Mouse (Mus musculus) heart, embryonic 16.5 days (tissue): ENCODE measurements around the gene Ube2t. TPM values are rescaled to one million over a fixed set of nuclear protein-coding genes. Genes with fewer than 3 reads are reported as not detected.

Experiments used
- ATAC-seq: fragments of 200-750 bp; cut with Nextera tagmentation; replicated peaks from 2 replicates; pipeline ENCODE4 v1.8.0; 2017; ENCODE audit warnings: moderate number of reproducible peaks; ENCODE audit not compliant: insufficient read depth, low FRiP score; ENCODE audit errors: extremely low read depth
- H3K27ac ChIP-seq: fragments of 300-500 bp; sonication (generic); 2 replicates; pipeline ENCODE4 v1.5.1; 2014; ENCODE audit warnings: mild to moderate bottlenecking, low read length, control low read depth, moderate library complexity
- H3K27me3 ChIP-seq: fragments of 300-500 bp; sonication (generic); 2 replicates; pipeline ENCODE4 v1.6.1; 2014; ENCODE audit warnings: low read length, mixed read lengths; ENCODE audit not compliant: control insufficient read depth, insufficient read depth
- H3K36me3 ChIP-seq: fragments of 300-500 bp; sonication (generic); 2 replicates; pipeline ENCODE4 v1.6.1; 2014; ENCODE audit not compliant: control insufficient read depth, insufficient read depth
- H3K4me1 ChIP-seq: fragments of 300-500 bp; sonication (generic); 2 replicates; pipeline ENCODE4 v1.6.1; 2014; ENCODE audit warnings: low read length, mixed read lengths; ENCODE audit not compliant: control insufficient read depth, insufficient read depth
- H3K4me2 ChIP-seq: fragments of 300-500 bp; sonication (generic); 2 replicates; pipeline ENCODE4 v1.6.1; 2014; ENCODE audit warnings: low read depth, mild to moderate bottlenecking, control low read depth, low read length
- H3K4me3 ChIP-seq: fragments of 300-500 bp; sonication (generic); 2 replicates; pipeline ENCODE4 v1.5.1; 2014; ENCODE audit warnings: mild to moderate bottlenecking, control low read depth, low read length
- H3K9ac ChIP-seq: fragments of 300-500 bp; sonication (generic); 2 replicates; pipeline ENCODE4 v1.6.1; 2014; ENCODE audit warnings: low read length, control low read depth
- H3K9me3 ChIP-seq: fragments of 300-500 bp; sonication (generic); replicated peaks from 2 replicates; pipeline ENCODE4 v1.6.1; 2016; ENCODE audit warnings: low read length; ENCODE audit not compliant: control insufficient read depth
- WGBS: fragments of 180-500 bp; shearing (Covaris S2); extraction: QIAGEN DNeasy Blood & Tissue Kit; methylation state at CpG from one replicate; pipeline ENCODE4 v1.1.7; 2014; 5-methylcytosine and 5-hydroxymethylcytosine counted together
- polyA plus RNA-seq: library from polyadenylated mRNA; unstranded; fragments of >200 nt; fragmentation: Nextera tagmentation; extraction: Ambion mirVana; gene quantifications from 2 replicates; pipeline ENCODE4 v1.2.1, GENCODE M21; 2015

Ube2t gene
- polyA plus RNA-seq, 1 experiment from 2014 or later = 54.6 TPM

GRCm38 (mm10) chr1:135017656-135018015 is 55.3 kb downstream of the Ube2t start:
- no peak for ATAC-seq
- H3K27ac ChIP-seq = peak overlapping the region; percentile 5; the same call in 1 of the 2 replicates
- 51% methylated on average over 2 of the region's 2 CpGs for WGBS
- no peak overlapping the region for H3K9ac ChIP-seq
- no peaks in the 10 kb centered on the region for H3K36me3 ChIP-seq
- H3K4me3 ChIP-seq = no peak overlapping the region
- no peaks in the 10 kb centered on the region for H3K9me3 ChIP-seq
- H3K4me1 ChIP-seq = peaks cover 68% of the 10 kb centered on the region
- no peak overlapping the region for H3K4me2 ChIP-seq
- H3K27me3 ChIP-seq = no peaks in the 10 kb centered on the region

GRCm38 (mm10) chr1:135019087-135019774 is 56.9 kb downstream of the Ube2t start:
- Histone ChIP-seq H3K27me3 (no peaks in the 10 kb centered on the region), H3K27ac (0 out of 2 replicates have a peak overlapping the region, but pooled peaks have one; percentile 11), H3K4me1 (peaks cover 68% of the 10 kb centered on the region), H3K9ac (no peak overlapping the region; the same call in 1 of the 2 replicates), H3K36me3 (no peaks in the 10 kb centered on the region), H3K4me2 (no peak overlapping the region), H3K9me3 (no peaks in the 10 kb centered on the region), H3K4me3 (no peak overlapping the region)
- ATAC-seq = no peak
- 47% methylated on average over 13 of the region's 13 CpGs for WGBS

GRCm38 (mm10) chr1:135019775-135020167 is 57.4 kb downstream of the Ube2t start:
- H3K27me3 ChIP-seq = no peaks in the 10 kb centered on the region
- H3K4me2 ChIP-seq = no peak overlapping the region
- ATAC-seq = no peak
- no peak overlapping the region for H3K9ac ChIP-seq
- H3K4me1 ChIP-seq = peaks cover 65% of the 10 kb centered on the region
- H3K4me3 ChIP-seq = no peak overlapping the region
- WGBS = 72% methylated on average over 4 of the region's 4 CpGs
- H3K9me3 ChIP-seq = no peaks in the 10 kb centered on the region
- H3K27ac ChIP-seq = no peak overlapping the region
- no peaks in the 10 kb centered on the region for H3K36me3 ChIP-seq

- Histone ChIP-seq H3K9me3 (no peaks in the 10 kb centered on the region), H3K4me1 (peaks cover 61% of the 10 kb centered on the region), H3K4me3 (no peak overlapping the region), H3K4me2 (no peak overlapping the region; the same call in 1 of the 2 replicates), H3K27ac (peak overlapping the region; percentile 51), H3K27me3 (no peaks in the 10 kb centered on the region), H3K9ac (no peak overlapping the region), H3K36me3 (no peaks in the 10 kb centered on the region)
- 55% methylated on average over 5 of the region's 5 CpGs for WGBS
- ATAC-seq = no peak
These were observed 58.0 kb downstream of the Ube2t start for GRCm38 (mm10) chr1:135020281-135020940.

- Histone ChIP-seq H3K36me3 (no peaks in the 10 kb centered on the region), H3K4me2 (peak overlapping the region; percentile 31; the same call in 1 of the 2 replicates), H3K4me1 (peaks cover 56% of the 10 kb centered on the region), H3K27ac (peak overlapping the region; percentile 51), H3K27me3 (no peaks in the 10 kb centered on the region), H3K4me3 (no peak overlapping the region), H3K9me3 (no peaks in the 10 kb centered on the region), H3K9ac (0 out of 2 replicates have a peak overlapping the region, but pooled peaks have one; percentile 37)
- 9% methylated on average over 5 of the region's 5 CpGs for WGBS
- ATAC-seq = peak; percentile 74
These were observed 58.6 kb downstream of the Ube2t start for GRCm38 (mm10) chr1:135020970-135021369.

- peaks cover 52% of the 10 kb centered on the region for H3K4me1 ChIP-seq
- 63% methylated on average over 5 of the region's 5 CpGs for WGBS
These were observed 59.6 kb downstream of the Ube2t start for GRCm38 (mm10) chr1:135021936-135022335.

GRCm38 (mm10) chr1:135023583-135023982 is 61.2 kb downstream of the Ube2t start:
- H3K9me3 ChIP-seq = peaks cover 6% of the 10 kb centered on the region; the same call in 1 of the 2 replicates
- H3K4me3 ChIP-seq = no peak overlapping the region
- WGBS = 74% methylated on average over 1 of the region's 1 CpGs
- ATAC-seq = no peak
- H3K4me2 ChIP-seq = no peak overlapping the region
- H3K36me3 ChIP-seq = no peaks in the 10 kb centered on the region
- H3K27ac ChIP-seq = no peak overlapping the region
- H3K9ac ChIP-seq = no peak overlapping the region
- no peaks in the 10 kb centered on the region for H3K27me3 ChIP-seq
- peaks cover 39% of the 10 kb centered on the region for H3K4me1 ChIP-seq

More at GRCm38 (mm10) chr1:135021936-135022335, 59.6 kb downstream of the Ube2t start:
- Histone ChIP-seq H3K4me2 (no peak overlapping the region), H3K4me3 (no peak overlapping the region), H3K9ac (no peak overlapping the region), H3K9me3 (no peaks in the 10 kb centered on the region), H3K36me3 (no peaks in the 10 kb centered on the region), H3K27ac (no peak overlapping the region), H3K27me3 (no peaks in the 10 kb centered on the region)
- no peak for ATAC-seq
